Mouse (Mus musculus): ENCODE measurements around the gene Lsm5. TPM values are rescaled to one million over a fixed set of nuclear protein-coding genes. Genes with fewer than 3 reads are reported as not detected.

Gene Lsm5
- polyA plus RNA-seq (2015; fragmentation: Nextera tagmentation; extraction: Ambion mirVana), result 84.9 TPM in 2 replicates

DNA sequence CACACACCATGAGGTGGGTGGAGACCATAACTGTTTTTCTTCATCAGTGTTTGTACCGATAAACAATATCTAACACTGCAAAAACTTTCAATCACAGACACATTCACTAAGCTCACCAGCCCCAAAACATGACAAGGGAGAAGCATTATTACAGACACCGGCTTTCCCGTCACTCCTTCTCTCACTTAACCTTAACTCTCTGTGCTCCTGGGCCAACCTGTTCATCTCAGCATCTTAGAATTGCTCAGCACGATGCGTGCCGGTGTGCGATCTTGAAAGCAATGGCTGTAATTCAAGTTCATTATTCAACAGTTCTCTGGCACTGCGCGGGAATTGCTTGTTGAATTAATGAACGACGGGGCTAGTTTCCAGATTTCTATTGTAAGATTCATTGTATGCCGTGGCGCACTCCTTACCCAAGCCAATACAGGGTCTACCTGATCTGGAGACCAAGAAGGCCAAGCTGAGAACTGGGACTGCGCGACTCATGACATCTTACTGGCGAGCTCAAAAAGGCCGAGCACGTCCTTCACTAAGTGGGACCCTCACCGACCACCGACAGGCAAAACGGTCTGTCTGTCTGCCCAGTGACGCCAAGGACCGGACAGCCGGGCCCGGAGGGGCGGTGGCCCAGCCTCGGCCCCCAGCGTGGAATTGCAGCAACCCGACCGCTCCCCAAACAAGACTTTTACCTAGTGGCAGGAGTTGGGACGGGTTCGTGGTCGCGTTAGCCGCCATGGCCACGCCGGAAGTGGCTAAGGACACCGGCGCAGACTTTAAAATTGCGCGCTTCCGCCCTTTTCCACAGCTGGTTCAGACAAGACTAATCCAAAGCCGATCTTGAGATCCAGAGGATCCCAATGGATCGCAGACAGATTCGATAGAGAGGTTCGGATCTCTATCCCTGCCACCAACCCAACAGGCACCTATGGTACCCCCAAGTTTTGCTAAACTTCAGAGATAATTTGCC, at the start of gene Lsm5:
Gene Lsm5, minus strand, starts transcription at position 780 of the 970 bp plus-strand sequence.
- H3K36me3 ChIP-seq (ENCODE audit: control insufficient read depth, insufficient read depth), result no peaks in the 10 kb centered on the region
- 0 out of 2 replicates have a peak, but pooled peaks cover 3% of the 10 kb centered on the region for H3K4me1 ChIP-seq (replicated peaks; ENCODE audit: control insufficient read depth, insufficient read depth, low read length)
- H3K4me3 ChIP-seq (ENCODE audit: low read depth, low read length), result peak within 1 kb of the TSS; percentile 75
- under 1% methylated on average over 46 of the region's 46 CpGs for WGBS
- no peaks in the 10 kb centered on the region for H3K9me3 ChIP-seq (ENCODE audit: control insufficient read depth)
- TF ChIP-seq CTCF (IDR thresholded peaks at IDR 0.05; ENCODE audit: low read depth), result 0 out of 2 replicates have a peak, but pooled peaks have one; percentile 15
- peak within 1 kb of the TSS; percentile 68 for H3K4me2 ChIP-seq (replicated peaks; ENCODE audit: low read depth)
- H3K27ac ChIP-seq (ENCODE audit: low read depth, low read length), result no peak within 1 kb of the TSS
- H3K9ac ChIP-seq (ENCODE audit: low read depth, low read length), result peak within 1 kb of the TSS; percentile 55
- peak; percentile 85 for ATAC-seq
- no peaks in the 10 kb centered on the region for H3K27me3 ChIP-seq (replicated peaks; ENCODE audit: control insufficient read depth, insufficient read depth, low read length)

DNA sequence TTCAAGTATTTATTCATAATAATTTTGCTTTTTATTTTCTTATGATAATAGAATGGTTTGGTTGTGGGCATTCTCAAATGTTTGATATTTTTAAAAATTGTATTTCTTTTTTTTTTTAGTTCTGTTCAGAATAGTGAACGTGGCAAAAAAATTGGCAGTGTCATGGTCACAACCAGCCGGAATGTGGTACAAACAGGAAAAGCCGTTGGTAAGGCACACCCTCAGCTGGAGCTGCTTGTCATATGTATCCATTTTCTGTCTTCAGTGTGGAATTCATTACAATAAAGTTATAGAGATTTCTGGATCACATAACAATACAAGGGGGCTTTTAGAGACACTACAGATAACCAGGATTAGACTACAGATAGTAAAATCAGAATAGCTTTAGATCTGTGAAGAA, 49.2 kb upstream of the Lsm5 start:
- TF ChIP-seq CTCF (IDR thresholded peaks at IDR 0.05; ENCODE audit: low read depth), result no peak
- no peaks in the 10 kb centered on the region for H3K9me3 ChIP-seq (ENCODE audit: control insufficient read depth)
- WGBS, result 93% methylated on average over 3 of the region's 3 CpGs

DNA sequence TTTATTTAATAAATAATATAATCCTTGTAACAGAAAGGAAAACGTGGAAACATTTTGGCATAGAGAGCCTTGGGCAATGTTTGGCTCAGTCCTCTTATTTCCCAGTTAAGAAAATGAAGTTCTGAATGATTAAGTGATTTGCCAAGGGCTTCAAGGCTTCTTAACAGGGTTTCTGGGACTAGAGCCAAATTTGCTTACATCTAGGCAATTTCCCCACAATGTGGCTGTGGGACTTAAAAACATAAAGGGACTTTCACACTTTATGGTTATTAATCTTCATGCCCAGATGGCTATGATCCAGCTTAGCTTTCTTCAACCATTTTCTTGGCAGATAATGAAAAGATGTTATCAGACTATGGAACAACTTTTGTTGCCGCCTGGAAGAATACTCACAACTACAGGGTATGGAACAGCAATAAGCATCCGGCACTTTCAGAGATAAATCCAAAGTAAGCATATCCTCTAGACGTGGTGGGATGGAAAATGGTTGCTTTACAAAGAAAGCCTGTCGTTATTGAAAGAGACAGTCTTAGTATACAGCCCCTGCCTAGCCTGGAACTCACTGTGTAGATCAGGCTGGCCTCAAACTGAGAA, 41.5 kb upstream of the Lsm5 start:
- 73% methylated on average over 5 of the region's 5 CpGs for WGBS
- ATAC-seq, result no peak
- TF ChIP-seq CTCF (IDR thresholded peaks at IDR 0.05; ENCODE audit: low read depth), result no peak

More for the DNA sequence above, 49.2 kb upstream of the Lsm5 start:
- no peak overlapping the region for H3K4me3 ChIP-seq (ENCODE audit: low read depth, low read length)
- peaks cover 45% of the 10 kb centered on the region for H3K36me3 ChIP-seq (ENCODE audit: control insufficient read depth, insufficient read depth)
- no peak overlapping the region for H3K27ac ChIP-seq (ENCODE audit: low read depth, low read length)
- no peaks in the 10 kb centered on the region for H3K27me3 ChIP-seq (replicated peaks; ENCODE audit: control insufficient read depth, insufficient read depth, low read length)
- no peak overlapping the region for H3K4me2 ChIP-seq (replicated peaks; ENCODE audit: low read depth)
- ATAC-seq, result no peak
- no peaks in the 10 kb centered on the region for H3K4me1 ChIP-seq (replicated peaks; ENCODE audit: control insufficient read depth, insufficient read depth, low read length)
- H3K9ac ChIP-seq (ENCODE audit: low read depth, low read length), result no peak overlapping the region

DNA sequence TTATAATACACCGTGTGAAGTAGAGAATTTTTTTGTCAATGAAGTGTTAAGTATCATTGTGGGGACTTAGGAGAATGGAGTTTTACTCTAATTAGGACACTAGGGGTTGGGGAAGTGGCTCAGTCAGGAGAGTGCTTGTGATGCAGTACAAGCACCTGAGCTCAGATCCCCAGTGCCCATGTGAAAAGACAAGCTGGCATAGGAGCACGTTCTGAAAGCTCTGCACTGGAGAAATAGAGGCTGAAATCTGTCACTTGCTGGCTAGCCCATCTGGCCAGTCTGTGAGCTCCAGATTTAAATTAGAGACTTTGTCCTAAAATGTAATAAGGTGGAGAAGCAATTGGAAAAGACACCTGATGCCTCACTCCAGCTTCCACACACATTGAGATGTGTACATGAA, 28.0 kb upstream of the Lsm5 start:
- Histone ChIP-seq H3K9me3 (ENCODE audit: control insufficient read depth) (no peaks in the 10 kb centered on the region), H3K4me1 (replicated peaks; ENCODE audit: control insufficient read depth, insufficient read depth, low read length) (no peaks in the 10 kb centered on the region), H3K27me3 (replicated peaks; ENCODE audit: control insufficient read depth, insufficient read depth, low read length) (no peaks in the 10 kb centered on the region), H3K27ac (ENCODE audit: low read depth, low read length) (no peak overlapping the region), H3K4me3 (ENCODE audit: low read depth, low read length) (no peak overlapping the region), H3K9ac (ENCODE audit: low read depth, low read length) (no peak overlapping the region), H3K36me3 (ENCODE audit: control insufficient read depth, insufficient read depth) (peaks cover 70% of the 10 kb centered on the region), H3K4me2 (replicated peaks; ENCODE audit: low read depth) (no peak overlapping the region)
- WGBS, result 72% methylated on average over 2 of the region's 2 CpGs
- ATAC-seq, result no peak
- no peak for TF ChIP-seq CTCF (IDR thresholded peaks at IDR 0.05; ENCODE audit: low read depth)

More for the DNA sequence above, 41.5 kb upstream of the Lsm5 start:
- H3K27me3 ChIP-seq (replicated peaks; ENCODE audit: control insufficient read depth, insufficient read depth, low read length), result no peaks in the 10 kb centered on the region
- H3K4me1 ChIP-seq (replicated peaks; ENCODE audit: control insufficient read depth, insufficient read depth, low read length), result no peaks in the 10 kb centered on the region
- no peak overlapping the region for H3K9ac ChIP-seq (ENCODE audit: low read depth, low read length)
- no peak overlapping the region for H3K27ac ChIP-seq (ENCODE audit: low read depth, low read length)
- peaks cover 31% of the 10 kb centered on the region for H3K36me3 ChIP-seq (ENCODE audit: control insufficient read depth, insufficient read depth)
- H3K4me2 ChIP-seq (replicated peaks; ENCODE audit: low read depth), result no peak overlapping the region
- H3K4me3 ChIP-seq (ENCODE audit: low read depth, low read length), result no peak overlapping the region
- no peaks in the 10 kb centered on the region for H3K9me3 ChIP-seq (ENCODE audit: control insufficient read depth)

DNA sequence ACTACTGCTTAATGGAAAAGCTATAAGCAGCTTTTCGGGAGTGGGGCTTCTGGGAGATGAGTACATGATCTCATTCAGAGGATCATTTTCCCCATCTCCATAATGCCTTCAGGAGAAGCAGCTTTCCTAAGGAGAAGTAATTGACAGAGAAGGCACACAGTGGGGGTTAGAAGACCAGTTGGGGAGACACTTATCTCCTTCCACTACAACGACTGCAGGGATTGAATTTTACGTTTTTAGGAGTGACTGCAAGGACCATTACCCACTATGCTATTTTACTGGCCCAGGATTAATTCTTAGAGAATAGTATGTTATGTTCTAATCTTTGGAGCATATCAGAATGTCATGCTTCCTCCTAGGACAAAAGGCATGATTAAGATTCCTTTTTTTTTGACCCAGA, 16.4 kb upstream of the Lsm5 start:
- Histone ChIP-seq H3K36me3 (ENCODE audit: control insufficient read depth, insufficient read depth) (peaks cover 12% of the 10 kb centered on the region; the same call in 1 of the 2 replicates), H3K9me3 (ENCODE audit: control insufficient read depth) (no peaks in the 10 kb centered on the region), H3K4me1 (replicated peaks; ENCODE audit: control insufficient read depth, insufficient read depth, low read length) (peaks cover 3% of the 10 kb centered on the region; the same call in 1 of the 2 replicates), H3K4me3 (ENCODE audit: low read depth, low read length) (no peak overlapping the region), H3K27me3 (replicated peaks; ENCODE audit: control insufficient read depth, insufficient read depth, low read length) (no peaks in the 10 kb centered on the region), H3K4me2 (replicated peaks; ENCODE audit: low read depth) (no peak overlapping the region), H3K27ac (ENCODE audit: low read depth, low read length) (no peak overlapping the region), H3K9ac (ENCODE audit: low read depth, low read length) (no peak overlapping the region)
- no peak for TF ChIP-seq CTCF (IDR thresholded peaks at IDR 0.05; ENCODE audit: low read depth)
- ATAC-seq, result no peak
- 62% methylated on average over 3 of the region's 3 CpGs for WGBS

DNA sequence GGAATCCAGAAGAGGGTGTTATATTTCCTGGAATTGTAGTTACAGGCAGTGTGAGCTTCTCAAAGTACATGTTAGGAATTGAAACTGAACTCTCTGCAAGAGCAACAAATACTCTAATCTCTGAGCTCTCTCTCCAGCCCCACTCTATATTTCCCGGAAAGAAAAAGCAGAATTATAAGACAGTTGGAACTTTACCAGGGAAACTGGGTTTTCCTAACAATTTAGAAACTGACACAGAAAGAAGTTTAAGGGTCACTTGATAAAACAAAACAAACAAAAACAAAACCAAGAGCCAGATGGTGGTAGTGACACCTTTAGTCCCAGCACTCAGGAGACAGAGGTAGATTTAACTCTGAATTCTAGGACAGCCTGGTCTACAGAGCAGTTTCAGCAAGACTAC, 14.6 kb upstream of the Lsm5 start:
- Histone ChIP-seq H3K27ac (ENCODE audit: low read depth, low read length) (no peak overlapping the region), H3K4me1 (replicated peaks; ENCODE audit: control insufficient read depth, insufficient read depth, low read length) (peaks cover 3% of the 10 kb centered on the region; the same call in 1 of the 2 replicates), H3K36me3 (ENCODE audit: control insufficient read depth, insufficient read depth) (peaks cover 8% of the 10 kb centered on the region; the same call in 1 of the 2 replicates), H3K4me3 (ENCODE audit: low read depth, low read length) (no peak overlapping the region), H3K9ac (ENCODE audit: low read depth, low read length) (no peak overlapping the region), H3K27me3 (replicated peaks; ENCODE audit: control insufficient read depth, insufficient read depth, low read length) (no peaks in the 10 kb centered on the region), H3K4me2 (replicated peaks; ENCODE audit: low read depth) (no peak overlapping the region), H3K9me3 (ENCODE audit: control insufficient read depth) (no peaks in the 10 kb centered on the region)
- 64% methylated on average over 1 of the region's 1 CpGs for WGBS
- no peak for TF ChIP-seq CTCF (IDR thresholded peaks at IDR 0.05; ENCODE audit: low read depth)
- ATAC-seq, result no peak

All from intestine, postnatal 0 days (tissue).